Mouse (Mus musculus) right cerebral cortex, adult 2 months (tissue): ENCODE data around the gene Ikzf2.

ENCODE experiments used
- DNase-seq, 2 experiments: peaks; one replicate each; pipeline ENCODE4 v3.0.0; 2021 to 2022; ENCODE audit warnings: low spot score in 2 of 2

Gene Ikzf2

DNA sequence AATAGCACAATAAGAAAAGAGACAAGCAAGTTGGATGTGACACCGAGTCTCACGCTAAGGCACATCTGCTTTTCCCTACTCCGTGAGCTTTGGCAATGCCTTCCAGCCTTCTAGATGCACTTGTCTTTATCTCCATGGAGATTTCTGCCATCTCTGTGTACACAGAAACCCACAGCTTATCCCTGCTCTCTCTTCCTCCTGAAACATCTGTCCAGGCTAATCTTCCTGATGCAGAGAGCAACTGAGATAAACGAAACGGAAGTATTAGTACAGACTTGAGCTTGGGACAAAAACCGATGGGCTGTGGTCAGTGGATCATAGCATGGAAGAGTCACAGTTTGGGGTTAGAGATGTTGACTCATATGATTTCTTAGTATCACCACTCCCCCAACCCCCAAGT lies 179.5 kb downstream of the Ikzf2 start:
- DNase-seq = no peak

DNA sequence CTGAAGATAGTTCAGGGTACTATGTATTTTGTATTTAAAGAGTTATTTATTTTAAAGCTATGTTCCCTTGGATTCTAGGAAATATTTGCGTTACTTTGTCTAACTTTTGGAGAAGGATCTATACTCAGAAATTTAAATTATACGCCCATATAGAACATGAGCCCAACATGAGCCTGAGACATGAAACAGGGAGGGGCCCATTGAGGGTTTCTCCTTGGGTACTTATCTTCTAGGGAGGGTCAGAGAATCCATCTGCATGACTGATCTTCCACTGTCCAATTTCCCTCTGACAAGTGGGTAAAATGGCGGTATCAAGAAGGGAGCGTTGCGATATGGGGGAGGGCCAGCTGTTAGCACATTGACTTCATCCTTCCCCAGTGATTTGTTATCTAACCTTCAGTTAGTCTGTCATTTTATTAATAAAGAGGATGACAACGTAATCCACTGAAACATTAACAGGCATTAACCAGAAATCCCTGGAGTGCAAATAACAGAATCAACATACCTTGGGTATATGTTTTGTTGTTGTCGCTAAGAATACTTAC lies 180.4 kb downstream of the Ikzf2 start:
- no peak for DNase-seq

DNA sequence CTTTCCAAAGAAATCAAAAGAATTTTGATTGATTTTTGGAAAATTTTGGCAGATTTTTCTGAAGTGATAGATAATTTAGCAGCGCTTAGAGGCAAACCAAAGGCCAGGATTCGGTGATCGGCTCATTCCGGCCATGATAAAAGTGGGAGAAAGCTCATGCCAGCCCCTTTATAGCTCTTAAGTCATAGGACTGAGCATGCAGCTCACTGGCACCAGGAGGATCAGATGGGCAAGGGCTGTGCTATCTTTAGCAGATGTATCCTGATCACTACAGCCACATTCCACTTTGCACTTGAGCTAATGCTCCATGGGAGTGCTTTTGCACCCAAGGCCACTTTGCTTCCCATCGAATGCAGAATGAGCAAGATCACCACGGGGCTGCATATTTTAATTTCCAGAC lies 181.0 kb downstream of the Ikzf2 start:
- no peak for DNase-seq

DNA sequence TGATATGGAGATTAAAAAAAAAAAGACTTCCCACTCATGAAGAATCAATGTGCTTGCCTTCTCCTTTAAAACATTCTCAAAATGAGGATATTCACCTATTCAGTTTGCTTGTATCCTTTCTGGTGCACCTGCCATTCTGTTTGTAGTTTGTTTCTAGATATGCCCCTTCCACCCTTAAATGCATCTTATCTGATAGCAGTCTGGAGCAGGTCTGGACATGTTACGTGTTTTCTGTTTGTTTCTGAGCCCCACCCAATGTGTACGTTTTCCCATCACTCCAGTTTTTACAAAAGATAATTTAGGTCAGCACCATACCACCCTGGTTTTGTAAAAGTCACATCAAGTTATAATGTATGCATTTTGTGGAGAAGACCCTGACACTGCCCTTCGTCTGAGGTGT lies 186.7 kb downstream of the Ikzf2 start:
- DNase-seq = no peak

DNA sequence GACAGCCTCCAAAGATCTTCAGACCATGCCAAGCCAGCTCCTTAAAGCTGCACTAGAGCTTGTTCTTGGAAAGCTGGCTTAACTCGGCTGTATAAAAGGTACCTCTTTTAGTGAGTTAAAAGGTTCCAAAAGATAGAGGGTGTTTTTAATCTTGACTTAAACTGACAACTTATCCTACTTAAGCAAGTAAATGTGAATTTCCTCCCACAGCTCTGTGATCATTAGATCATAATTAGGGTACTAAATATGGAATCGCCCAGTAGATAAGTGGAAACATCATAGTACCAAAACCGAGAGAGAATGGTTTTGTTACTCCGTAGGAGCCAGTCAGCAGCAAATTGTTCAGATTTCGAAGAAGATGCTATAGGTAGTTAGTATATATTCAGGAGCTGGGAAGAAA lies 187.4 kb downstream of the Ikzf2 start:
- DNase-seq = no peak

DNA sequence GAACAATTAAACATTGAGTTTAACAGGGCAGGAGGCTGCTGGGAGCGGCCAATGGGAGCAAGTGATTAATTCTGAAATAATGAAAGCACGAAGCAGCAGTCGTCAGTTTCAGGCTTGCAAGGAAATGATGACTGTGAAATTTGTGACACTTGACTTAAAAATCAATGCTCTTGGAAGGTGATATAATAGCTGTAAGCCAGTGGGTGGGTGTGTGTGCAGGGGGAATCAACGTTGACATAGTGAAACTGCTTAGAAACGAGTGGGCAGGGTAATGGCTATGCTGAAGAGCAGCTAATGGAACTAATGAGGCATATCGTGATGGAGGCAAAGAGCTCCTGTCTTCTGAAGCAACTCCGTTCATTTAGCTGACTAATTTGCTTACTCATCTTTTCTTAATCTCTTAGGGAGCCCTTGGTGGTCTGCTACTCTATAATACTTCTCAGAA lies 188.2 kb downstream of the Ikzf2 start:
- no peak for DNase-seq

DNA sequence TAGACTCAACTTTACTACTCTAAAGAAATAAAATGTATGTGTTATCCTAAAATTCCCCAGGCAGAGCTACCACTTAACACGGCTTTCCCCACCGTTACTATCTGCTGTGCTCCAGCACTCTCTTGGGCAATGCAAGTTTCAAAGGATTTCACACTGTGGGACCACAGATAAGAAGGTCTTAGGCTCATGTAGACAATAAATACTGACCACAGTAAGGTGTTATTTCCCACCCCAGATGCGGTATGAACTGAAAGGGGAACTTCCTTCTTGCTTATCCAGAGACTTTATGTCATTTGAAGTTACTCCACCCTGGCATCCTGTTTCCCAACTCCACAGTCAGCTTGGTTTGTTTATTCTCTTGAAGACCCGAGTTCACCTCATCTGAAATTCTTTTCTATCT lies 191.0 kb downstream of the Ikzf2 start:
- no peak for DNase-seq

- no peak for DNase-seq
Observed at GRCm38 (mm10) chr1:69493309-69494047, 193.6 kb downstream of the Ikzf2 start.

- DNase-seq = no peak
Observed at GRCm38 (mm10) chr1:69492013-69492412, 195.0 kb downstream of the Ikzf2 start.

DNA sequence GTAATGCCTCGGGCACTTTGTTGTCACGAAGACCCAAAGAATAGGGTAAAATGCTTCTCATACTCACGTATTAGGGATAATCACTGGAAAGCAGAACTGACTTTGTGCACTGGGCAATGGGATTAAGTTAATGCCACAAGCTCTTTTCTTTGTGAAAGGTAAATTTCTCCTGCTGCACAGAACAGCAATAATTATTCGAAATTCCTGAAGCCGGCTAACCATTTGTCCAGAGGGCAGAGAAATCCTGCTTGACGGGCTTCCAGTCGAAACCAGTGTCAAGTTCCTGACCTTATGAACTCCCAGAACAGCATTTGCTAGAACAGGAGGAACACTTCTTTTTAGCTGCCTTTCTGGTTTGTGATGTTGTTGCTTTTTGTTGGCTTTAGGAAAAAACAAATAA lies 198.0 kb downstream of the Ikzf2 start:
- no peak for DNase-seq

DNA sequence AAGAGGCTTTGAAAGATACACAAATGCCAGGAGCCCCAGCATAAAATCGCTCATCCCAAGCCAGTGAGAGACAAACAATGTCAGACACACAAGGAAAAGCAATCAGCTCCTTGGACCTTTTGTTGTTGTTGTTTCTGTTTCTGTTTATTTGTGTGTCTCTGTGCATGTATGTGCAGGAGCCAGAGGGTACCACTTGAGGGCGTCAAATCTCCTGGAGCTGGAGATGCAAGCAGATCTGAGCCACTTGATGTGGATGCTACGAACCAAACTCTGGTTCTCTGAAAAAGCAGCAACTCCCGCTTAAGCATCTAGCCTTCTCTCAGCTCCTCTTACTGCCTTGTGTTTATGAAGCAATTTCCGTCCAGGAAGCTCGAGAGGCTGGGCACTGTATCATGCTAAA lies 198.4 kb downstream of the Ikzf2 start:
- no peak for DNase-seq
